Mouse (Mus musculus) cerebellum, adult 2 months (tissue): Measurements from ENCODE around the gene Nup188. TPM values are rescaled to one million over a fixed set of nuclear protein-coding genes. Genes with fewer than 3 reads are reported as not detected.

Experiments
- DNase-seq, 2 experiments: peaks; one replicate each; pipeline ENCODE4 v3.0.0; 2021
- H3K27ac ChIP-seq: fragments of 200-500 bp; 2 replicates; pipeline ENCODE4 v1.5.1; 2012; ENCODE audit warnings: low read length, control low read depth, inconsistent platforms; ENCODE audit not compliant: insufficient read depth
- H3K27me3 ChIP-seq: fragments of 200-500 bp; 2 replicates; pipeline ENCODE4 v1.6.1; 2012; ENCODE audit warnings: inconsistent platforms, mild to moderate bottlenecking, low read length, moderate library complexity; ENCODE audit not compliant: control insufficient read depth, insufficient read depth
- H3K4me1 ChIP-seq: fragments of 200-500 bp; 2 replicates; pipeline ENCODE4 v1.6.1; 2011; ENCODE audit warnings: low read length; ENCODE audit not compliant: control insufficient read depth, insufficient read depth
- H3K4me3 ChIP-seq: fragments of 200-500 bp; replicated peaks from 2 replicates; pipeline ENCODE3; 2011; ENCODE audit warnings: mild to moderate bottlenecking, low read depth, low read length, control low read depth; ENCODE audit not compliant: insufficient read depth
- CTCF ChIP-seq: fragments of 200-500 bp; IDR thresholded peaks from 2 replicates; pipeline ENCODE4 v1.5.1; 2011; ENCODE audit warnings: low read depth, mild to moderate bottlenecking, control low read depth, low read length, moderate library complexity, borderline replicate concordance; ENCODE audit not compliant: insufficient read depth
- POLR2A ChIP-seq: fragments of 200-500 bp; IDR thresholded peaks from 2 replicates; pipeline ENCODE4 v1.6.1; 2011; ENCODE audit warnings: low read length, control low read depth, borderline replicate concordance; ENCODE audit not compliant: insufficient read depth
- WGBS: fragments of 180-500 bp; shearing (Covaris S2); methylation state at CpG from one replicate; pipeline ENCODE4 v1.1.7; 2018; 5-methylcytosine and 5-hydroxymethylcytosine counted together
- polyA plus RNA-seq: library from polyadenylated mRNA; depleted of rRNA; stranded (reverse); fragments of >200 nt; gene quantifications from 2 replicates; pipeline ENCODE4 v1.2.3, GENCODE M21; 2012

Nup188 gene
- polyA plus RNA-seq, 1 experiment = 19.4 TPM

- TF ChIP-seq POLR2A = no peak
- TF ChIP-seq CTCF = no peak
- DNase-seq = no peak
- no peaks in the 10 kb centered on the region for H3K27me3 ChIP-seq
- peaks cover 16% of the 10 kb centered on the region for H3K4me1 ChIP-seq
- H3K4me3 ChIP-seq = peak overlapping the region; percentile 78
- WGBS = 69% methylated on average over 2 of the region's 2 CpGs
- H3K27ac ChIP-seq = no peak overlapping the region
Measured at GRCm38 (mm10) chr2:30365281-30366069, 79.3 kb downstream of the Nup188 start.

DNA sequence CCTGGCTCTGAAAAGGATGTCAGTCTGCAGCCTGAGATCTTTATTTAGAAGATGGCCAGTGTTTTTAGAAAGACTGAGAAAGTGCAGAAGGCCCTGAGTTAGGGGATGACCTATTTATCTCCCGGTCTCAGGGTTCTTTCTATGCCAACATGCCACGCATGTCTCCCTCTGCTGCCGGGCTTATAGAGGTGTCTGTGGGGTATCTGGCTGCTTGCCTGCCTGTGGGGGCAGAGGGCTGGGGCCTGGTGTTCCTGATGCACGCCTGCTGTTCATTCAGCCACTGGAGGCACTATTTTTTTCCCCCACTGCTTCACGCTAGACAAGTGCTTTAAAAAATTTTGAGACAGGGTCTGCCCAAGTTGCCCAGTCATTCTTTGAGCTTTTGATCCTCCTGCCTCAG lies 80.0 kb downstream of the Nup188 start:
- Histone ChIP-seq H3K4me1 (peaks cover 16% of the 10 kb centered on the region), H3K4me3 (no peak overlapping the region), H3K27me3 (no peaks in the 10 kb centered on the region), H3K27ac (no peak overlapping the region; the same call in 1 of the 2 replicates)
- TF ChIP-seq CTCF (no peak), POLR2A (no peak)
- no peak for DNase-seq
- WGBS = 6% methylated on average over 5 of the region's 5 CpGs

- H3K4me3 ChIP-seq = no peak overlapping the region
- H3K4me1 ChIP-seq = peaks cover 3% of the 10 kb centered on the region
- 97% methylated on average over 8 of the region's 8 CpGs for WGBS
- no peaks in the 10 kb centered on the region for H3K27me3 ChIP-seq
- H3K27ac ChIP-seq = no peak overlapping the region
- TF ChIP-seq CTCF (no peak), POLR2A (no peak)
- no peak for DNase-seq
Measured at GRCm38 (mm10) chr2:30371544-30371943, 85.3 kb downstream of the Nup188 start.

DNA sequence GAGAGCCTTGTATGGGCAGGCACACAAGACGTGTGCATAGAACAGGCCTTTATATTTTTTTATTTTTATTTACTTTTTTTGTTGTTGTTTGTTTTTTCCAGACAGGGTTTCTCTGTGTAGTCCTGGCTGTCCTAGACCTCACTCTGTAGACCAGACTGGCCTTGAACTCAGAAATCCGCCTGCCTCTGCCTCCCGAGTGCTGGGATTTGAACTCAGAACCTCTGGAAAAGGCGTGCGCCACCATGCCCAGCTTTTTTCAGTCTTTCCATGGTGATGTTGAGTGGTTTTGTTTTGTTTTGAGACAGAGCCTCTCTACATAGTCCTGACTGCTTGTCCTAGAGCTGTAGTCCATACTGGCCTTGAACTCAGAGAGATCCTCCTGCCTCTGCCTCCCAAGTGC lies 86.5 kb downstream of the Nup188 start:
- 97% methylated on average over 5 of the region's 5 CpGs for WGBS
- TF ChIP-seq POLR2A (no peak), CTCF (no peak)

DNA sequence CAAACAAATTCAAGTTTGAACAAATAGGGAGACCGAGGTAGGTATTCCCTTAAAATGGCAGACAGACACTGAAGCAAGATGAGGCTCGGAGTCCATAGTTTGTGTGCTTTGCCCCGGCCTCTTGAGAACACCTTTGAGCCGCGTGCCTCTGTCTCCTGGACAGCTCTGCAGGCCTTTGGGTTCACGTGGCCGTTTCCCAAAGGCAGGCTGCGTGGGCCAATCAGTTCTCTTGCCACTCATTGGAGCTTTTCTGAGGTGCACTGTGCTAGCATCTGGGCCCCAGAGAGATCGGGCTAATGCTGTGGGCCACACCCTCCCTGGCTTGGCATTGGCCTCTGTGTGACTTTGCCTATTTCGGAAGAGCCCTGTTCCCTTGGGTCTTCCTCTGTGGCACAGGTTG lies 89.7 kb downstream of the Nup188 start:
- 90% methylated on average over 10 of the region's 10 CpGs for WGBS
- no peak overlapping the region for H3K4me3 ChIP-seq
- no peaks in the 10 kb centered on the region for H3K4me1 ChIP-seq
- DNase-seq = no peak
- TF ChIP-seq CTCF (no peak), POLR2A (no peak)
- no peaks in the 10 kb centered on the region for H3K27me3 ChIP-seq
- H3K27ac ChIP-seq = no peak overlapping the region

More for the DNA sequence above, 86.5 kb downstream of the Nup188 start:
- Histone ChIP-seq H3K27ac (no peak overlapping the region), H3K27me3 (no peaks in the 10 kb centered on the region), H3K4me3 (no peak overlapping the region), H3K4me1 (no peaks in the 10 kb centered on the region)
- no peak for DNase-seq

DNA sequence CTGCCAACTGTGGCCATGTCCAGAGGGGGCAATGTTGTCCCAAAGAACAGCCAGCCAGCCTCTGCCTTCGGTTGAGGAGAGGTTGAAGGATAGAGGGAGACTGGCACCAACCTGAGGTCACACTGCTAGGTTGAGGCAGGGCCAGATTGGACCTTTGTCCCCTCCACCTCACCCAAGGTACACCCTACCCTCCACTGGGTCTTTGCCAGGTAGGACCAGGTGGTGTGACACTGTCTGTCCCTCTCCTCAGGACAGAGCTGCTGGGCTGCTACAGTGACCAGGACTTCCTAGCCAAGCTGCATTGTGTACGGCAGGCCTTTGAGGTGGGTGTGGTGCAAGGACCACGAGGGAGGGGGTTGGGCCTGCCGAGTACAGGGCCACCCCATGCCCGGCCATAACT lies 91.5 kb downstream of the Nup188 start:
- Histone ChIP-seq H3K27ac (no peak overlapping the region), H3K27me3 (no peaks in the 10 kb centered on the region), H3K4me3 (no peak overlapping the region), H3K4me1 (no peaks in the 10 kb centered on the region)
- no peak for DNase-seq
- 63% methylated on average over 5 of the region's 5 CpGs for WGBS
- TF ChIP-seq POLR2A (no peak), CTCF (no peak)

GRCm38 (mm10) chr2:30379307-30379706 lies 93.1 kb downstream of the Nup188 start:
- TF ChIP-seq CTCF = no peak
- no peak for TF ChIP-seq POLR2A
- Histone ChIP-seq H3K4me3 (no peak overlapping the region), H3K27ac (no peak overlapping the region), H3K4me1 (no peaks in the 10 kb centered on the region), H3K27me3 (no peaks in the 10 kb centered on the region)
- DNase-seq = no peak
- 74% methylated on average over 7 of the region's 7 CpGs for WGBS
